Mouse (Mus musculus): ENCODE results near the gene Adamts13. TPM values are rescaled to one million over a fixed set of nuclear protein-coding genes. Genes with fewer than 3 reads are reported as not detected.

Gene Adamts13
- total and polyA plus RNA-seq, 3 experiments, result 0.13 to 0.17 TPM; not detected in 1

DNA sequence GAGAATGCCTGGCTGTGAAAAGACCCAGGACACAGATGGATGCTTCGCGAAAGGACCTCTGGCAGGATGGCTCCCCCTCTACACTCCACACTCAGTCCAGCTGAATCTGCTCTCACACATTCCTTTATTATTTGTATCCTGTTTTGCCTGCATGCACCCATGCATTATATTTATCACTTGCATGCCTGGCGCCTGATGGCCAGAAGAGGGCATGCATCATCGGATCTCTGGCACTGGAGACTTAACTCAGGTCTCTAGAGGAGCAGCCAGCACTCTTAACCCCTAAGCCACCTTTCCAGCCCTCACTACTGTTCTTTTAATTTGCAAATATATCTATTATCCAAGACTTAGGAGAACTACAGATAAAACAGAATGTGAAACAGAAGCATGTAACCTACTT is 12.5 kb upstream of the Adamts13 start:
- Histone ChIP-seq H3K27ac (ENCODE audit: insufficient read depth, low read depth) (no peak overlapping the region), H3K9me3 (replicated peaks; ENCODE audit: low read length) (no peaks in the 10 kb centered on the region), H3K79me2 (replicated peaks; ENCODE audit: control insufficient read depth, extremely low read depth, insufficient read depth, poor library complexity, severe bottlenecking) (peaks cover 23% of the 10 kb centered on the region), H3K9ac (ENCODE audit: insufficient read depth, low read depth) (no peak overlapping the region), H3K4me3 (replicated peaks in 1 of 3; ENCODE audit: low read depth in 2 of 3, low read length in 2 of 3, poor library complexity in 1 of 3) (no peak overlapping the region), H3K4me2 (ENCODE audit: insufficient read depth, low read depth, poor library complexity, severe bottlenecking) (no peak overlapping the region), H3K4me1 (ENCODE audit: control insufficient read depth in 1 of 2, insufficient read depth in 2 of 2) (peaks cover 4 to 28% of the 10 kb centered on the region in 2 experiments; a peak in 3 of 4 replicates), H3K27me3 (replicated peaks) (no peaks in the 10 kb centered on the region), H3K36me3 (replicated peaks in 1 of 2; ENCODE audit: control insufficient read depth in 1 of 2, insufficient read depth in 1 of 2, low read length in 1 of 2) (peaks cover 52 to 65% of the 10 kb centered on the region in 2 experiments)
- no peak for TF ChIP-seq ELF1 (IDR thresholded peaks at IDR 0.05; ENCODE audit: low read depth, low read length)
- no peak for TF ChIP-seq NRF1 (IDR thresholded peaks at IDR 0.05; ENCODE audit: low read depth, low read length)
- TF ChIP-seq GABPA (IDR thresholded peaks at IDR 0.05; ENCODE audit: insufficient replicate concordance, low read depth, low read length), result no peak
- TF ChIP-seq POLR2AphosphoS2 (IDR thresholded peaks at IDR 0.05; ENCODE audit: low read depth, low read length), result no peak
- TF ChIP-seq KAT2A (IDR thresholded peaks at IDR 0.05; ENCODE audit: insufficient replicate concordance, low read length), result no peak
- TF ChIP-seq POLR2A (IDR thresholded peaks at IDR 0.05; ENCODE audit: low read depth, low read length), result no peak
- TF ChIP-seq USF1 (IDR thresholded peaks at IDR 0.05; ENCODE audit: low read depth, low read length), result no peak
- peak in 1 of 2 experiments; percentile 43; a peak in 1 of 4 replicates for TF ChIP-seq CTCF (conservative IDR thresholded peaks at IDR 0.05 in 1 of 2, IDR thresholded peaks at IDR 0.05 in 1 of 2; ENCODE audit: low read depth in 2 of 2, low read length in 2 of 2)
- no peak for TF ChIP-seq TBP (conservative IDR thresholded peaks at IDR 0.05; ENCODE audit: low read depth, low read length)
- in situ Hi-C loops (cut with MboI; ENCODE audit: low pct_ligation_motif_present, low pct_unique_long_range_greater_than_20kb, low sequenced_read_pairs) (no loop called here), dilution Hi-C loops (cut with MboI; ENCODE audit: extremely low pct_ligation_motif_present, extremely low pct_unique_long_range_greater_than_20kb, low sequenced_read_pairs) (no loop called here)
- DNase-seq (ENCODE audit: extremely low read depth), result no peak

DNA sequence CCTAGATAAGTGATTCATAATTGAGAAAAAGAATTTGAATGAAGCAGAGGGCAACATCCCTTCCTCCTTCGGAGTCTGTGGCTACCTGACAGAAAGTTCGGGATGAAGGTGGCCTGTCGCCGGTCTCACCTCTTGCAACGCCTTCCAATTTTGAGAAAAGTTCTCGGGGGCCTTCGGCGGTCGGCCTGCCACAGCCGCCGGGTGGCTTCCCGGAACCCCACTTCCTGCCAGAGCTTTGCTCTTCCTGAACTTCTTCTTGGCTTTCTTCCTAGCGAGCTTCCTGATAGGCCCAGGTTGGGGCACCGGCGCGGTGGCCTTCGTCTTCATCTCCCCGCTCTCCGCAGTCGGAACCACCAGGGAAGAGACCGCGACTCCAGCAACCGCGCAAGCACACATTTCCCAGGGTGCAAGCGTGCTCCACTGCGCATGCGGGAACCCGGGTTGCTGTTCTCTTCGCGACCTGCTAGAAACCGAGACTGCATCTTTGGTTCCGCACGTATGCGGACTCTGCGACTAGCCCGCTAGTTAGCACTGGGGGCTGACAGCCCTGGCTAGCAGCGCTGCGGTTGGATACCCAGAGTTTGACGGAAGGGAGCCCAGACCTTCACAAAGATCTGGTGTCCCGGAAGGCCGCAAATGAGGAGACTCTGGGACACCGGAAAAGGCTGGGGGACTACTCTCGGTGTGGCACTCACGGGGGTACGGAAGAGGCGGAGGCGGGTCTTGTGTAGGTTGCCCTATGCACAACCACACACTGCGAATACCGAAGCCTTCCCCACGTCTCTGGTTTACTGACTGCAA is 9.1 kb upstream of the Adamts13 start, which contains the start of gene Rexo4:
Gene Rexo4 (minus strand): TSS at position 464 of the 801 bp plus-strand sequence.
- Histone ChIP-seq H3K4me2 (ENCODE audit: insufficient read depth, low read depth, poor library complexity, severe bottlenecking) (peak within 1 kb of the TSS; percentile 97), H3K4me1 (ENCODE audit: control insufficient read depth in 1 of 2, insufficient read depth in 2 of 2) (peaks cover 4 to 28% of the 10 kb centered on the region in 2 experiments; a peak in 3 of 4 replicates), H3K4me3 (replicated peaks in 1 of 3; ENCODE audit: low read depth in 2 of 3, low read length in 2 of 3, poor library complexity in 1 of 3) (peak within 1 kb of the TSS; percentile 58 to 99 (median 81)), H3K79me2 (replicated peaks; ENCODE audit: control insufficient read depth, extremely low read depth, insufficient read depth, poor library complexity, severe bottlenecking) (peaks cover 23% of the 10 kb centered on the region), H3K9ac (ENCODE audit: insufficient read depth, low read depth) (peak within 1 kb of the TSS; percentile 81), H3K36me3 (replicated peaks in 1 of 2; ENCODE audit: control insufficient read depth in 1 of 2, insufficient read depth in 1 of 2, low read length in 1 of 2) (peaks cover 24 to 34% of the 10 kb centered on the region in 2 experiments), H3K27me3 (replicated peaks) (no peaks in the 10 kb centered on the region), H3K9me3 (replicated peaks; ENCODE audit: low read length) (peaks cover 8% of the 10 kb centered on the region), H3K27ac (ENCODE audit: insufficient read depth, low read depth) (peak within 1 kb of the TSS; percentile 78)
- in situ Hi-C loops (cut with MboI; ENCODE audit: low pct_ligation_motif_present, low pct_unique_long_range_greater_than_20kb, low sequenced_read_pairs) (no loop called here), dilution Hi-C loops (cut with MboI; ENCODE audit: extremely low pct_ligation_motif_present, extremely low pct_unique_long_range_greater_than_20kb, low sequenced_read_pairs) (no loop called here)
- peak; percentile 92 for DNase-seq (ENCODE audit: extremely low read depth)
- TF ChIP-seq CHD1 (IDR thresholded peaks at IDR 0.05; ENCODE audit: low read depth, low read length) (no peak), TCF12 (IDR thresholded peaks at IDR 0.05; ENCODE audit: low read depth, low read length) (peak; percentile 76), CTCF (conservative IDR thresholded peaks at IDR 0.05 in 1 of 2, IDR thresholded peaks at IDR 0.05 in 1 of 2; ENCODE audit: low read depth in 2 of 2, low read length in 2 of 2) (no peak), MAX (IDR thresholded peaks at IDR 0.05; ENCODE audit: low read length) (peak; percentile 81; the same call in 1 of the 2 replicates), EP300 (IDR thresholded peaks at IDR 0.05; ENCODE audit: low read length) (no peak), JUND (conservative IDR thresholded peaks at IDR 0.05; ENCODE audit: low read depth, low read length) (no peak), TBP (conservative IDR thresholded peaks at IDR 0.05; ENCODE audit: low read depth, low read length) (no peak; the same call in 1 of the 2 replicates), RCOR1 (conservative IDR thresholded peaks at IDR 0.05; ENCODE audit: low read depth, low read length) (0 out of 2 replicates have a peak, but pooled peaks have one; percentile 32), HCFC1 (IDR thresholded peaks at IDR 0.05; ENCODE audit: low read depth, low read length) (peak; percentile 94), MXI1 (IDR thresholded peaks at IDR 0.05; ENCODE audit: low read depth, low read length) (peak; percentile 70), GABPA (IDR thresholded peaks at IDR 0.05; ENCODE audit: insufficient replicate concordance, low read depth, low read length) (no peak; the same call in 1 of the 2 replicates), NELFE (IDR thresholded peaks at IDR 0.05; ENCODE audit: low read depth, low read length) (peak; percentile 82), CHD2 (IDR thresholded peaks at IDR 0.05; ENCODE audit: low read length) (peak; percentile 25; the same call in 1 of the 2 replicates), ELF1 (IDR thresholded peaks at IDR 0.05; ENCODE audit: low read depth, low read length) (no peak; the same call in none of the 2 replicates), SMC3 (IDR thresholded peaks at IDR 0.05; ENCODE audit: low read depth, low read length) (no peak), UBTF (IDR thresholded peaks at IDR 0.05; ENCODE audit: low read depth, low read length) (0 out of 2 replicates have a peak, but pooled peaks have one; percentile 49), ZC3H11A (IDR thresholded peaks at IDR 0.05; ENCODE audit: low read depth, low read length) (no peak), RAD21 (IDR thresholded peaks at IDR 0.05; ENCODE audit: low read depth, low read length) (no peak), MYC (IDR thresholded peaks at IDR 0.05; ENCODE audit: low read depth, low read length) (peak; percentile 49; the same call in 1 of the 2 replicates), USF2 (conservative IDR thresholded peaks at IDR 0.05; ENCODE audit: low read depth, low read length) (no peak), USF1 (IDR thresholded peaks at IDR 0.05; ENCODE audit: low read depth, low read length) (no peak), E2F4 (IDR thresholded peaks at IDR 0.05; ENCODE audit: insufficient replicate concordance, low read depth, low read length) (0 out of 2 replicates have a peak, but pooled peaks have one; percentile 38), ZNF384 (IDR thresholded peaks at IDR 0.05; ENCODE audit: low read depth, low read length) (no peak), NRF1 (IDR thresholded peaks at IDR 0.05; ENCODE audit: low read depth, low read length) (peak; percentile 89), POLR2AphosphoS2 (IDR thresholded peaks at IDR 0.05; ENCODE audit: low read depth, low read length) (peak; percentile 61; the same call in 1 of the 2 replicates), SIN3A (IDR thresholded peaks at IDR 0.05; ENCODE audit: low read length) (peak; percentile 83), BHLHE40 (IDR thresholded peaks at IDR 0.05; ENCODE audit: low read depth, low read length) (no peak)

Data from CH12.LX (cell line).